Mouse (Mus musculus): ENCODE results near the gene Map4k1. TPM values are rescaled to one million over a fixed set of nuclear protein-coding genes. Genes with fewer than 3 reads are reported as not detected.

The Map4k1 gene
- polyA plus RNA-seq, 1 experiment from 2014 or later = 4.4 TPM

DNA sequence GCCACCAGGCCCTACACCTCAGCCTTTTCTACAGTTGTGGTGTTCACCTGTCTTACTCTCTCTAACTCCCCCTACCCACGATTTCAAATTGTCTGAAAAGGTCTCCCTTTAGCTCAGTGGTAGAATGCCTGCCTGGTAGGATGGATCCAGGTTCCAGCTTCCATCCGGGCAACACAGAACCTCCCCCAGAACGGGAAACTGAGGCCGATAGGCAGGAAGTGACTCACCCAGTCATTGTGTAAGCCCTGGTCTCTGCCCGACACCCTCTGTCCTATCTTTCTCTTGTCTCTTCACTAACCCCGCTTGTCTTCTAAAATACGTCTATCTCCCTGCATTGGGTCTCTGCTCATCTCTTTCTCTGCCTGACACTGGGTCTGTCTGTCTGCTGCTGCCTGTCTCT is 3.4 kb downstream of the Map4k1 start:
- Histone ChIP-seq H3K9me3 (replicated peaks) (no peaks in the 10 kb centered on the region), H3K27me3 (no peaks in the 10 kb centered on the region), H3K4me2 (no peak overlapping the region), H3K36me3 (ENCODE audit: poor library complexity, severe bottlenecking) (no peaks in the 10 kb centered on the region), H3K9ac (no peak overlapping the region), H3K27ac (no peak overlapping the region), H3K4me1 (peaks cover 22% of the 10 kb centered on the region), H3K4me3 (no peak overlapping the region)
- no peak for ATAC-seq
- WGBS = 87% methylated on average over 7 of the region's 7 CpGs

DNA sequence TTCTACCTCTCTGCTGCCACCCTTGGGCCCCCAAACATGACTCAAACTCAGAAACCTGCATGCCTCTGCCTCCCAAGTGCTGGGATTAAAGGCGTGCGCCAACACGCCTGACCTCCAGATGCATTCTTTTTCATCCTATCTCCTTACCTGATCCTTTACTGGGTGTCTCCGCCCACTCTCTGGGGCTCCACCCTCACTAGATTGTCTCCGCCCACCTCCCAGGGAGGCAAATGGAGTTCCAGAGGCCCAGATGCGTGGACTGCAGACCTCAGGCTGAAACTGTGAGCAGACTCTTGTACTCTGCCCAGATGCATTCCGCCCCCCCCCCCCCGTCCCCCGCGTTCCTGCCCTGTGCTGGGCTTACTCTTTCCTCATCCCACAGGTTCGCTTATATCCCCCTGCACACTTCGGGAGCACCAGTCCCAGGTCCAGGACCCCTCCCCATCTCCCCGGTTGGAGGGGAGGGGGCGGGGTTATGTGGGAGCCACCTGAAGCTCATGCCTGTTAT is 9.0 kb downstream of the Map4k1 start:
- Histone ChIP-seq H3K9me3 (replicated peaks) (no peaks in the 10 kb centered on the region), H3K27me3 (no peaks in the 10 kb centered on the region), H3K9ac (no peak overlapping the region), H3K36me3 (ENCODE audit: poor library complexity, severe bottlenecking) (no peaks in the 10 kb centered on the region), H3K27ac (no peak overlapping the region), H3K4me1 (no peaks in the 10 kb centered on the region), H3K4me2 (no peak overlapping the region), H3K4me3 (no peak overlapping the region)
- WGBS = 59% methylated on average over 13 of the region's 14 CpGs
- no peak for ATAC-seq

- ATAC-seq = no peak
These were observed 9.8 kb downstream of the Map4k1 start for GRCm38 (mm10) chr7:28991616-28992015.

GRCm38 (mm10) chr7:28992997-28993396 is 11.1 kb downstream of the Map4k1 start:
- H3K9ac ChIP-seq = no peak overlapping the region
- no peak overlapping the region for H3K27ac ChIP-seq
- WGBS = 92% methylated on average over 3 of the region's 3 CpGs
- no peaks in the 10 kb centered on the region for H3K4me1 ChIP-seq
- H3K27me3 ChIP-seq = no peaks in the 10 kb centered on the region
- H3K4me3 ChIP-seq = no peak overlapping the region
- no peak for ATAC-seq
- H3K4me2 ChIP-seq = no peak overlapping the region
- H3K36me3 ChIP-seq (ENCODE audit: poor library complexity, severe bottlenecking) = no peaks in the 10 kb centered on the region
- no peaks in the 10 kb centered on the region for H3K9me3 ChIP-seq (replicated peaks)

More at GRCm38 (mm10) chr7:28991616-28992015, 9.8 kb downstream of the Map4k1 start:
- Histone ChIP-seq H3K27me3 (no peaks in the 10 kb centered on the region), H3K4me2 (no peak overlapping the region), H3K4me3 (no peak overlapping the region), H3K27ac (no peak overlapping the region), H3K4me1 (no peaks in the 10 kb centered on the region), H3K9me3 (replicated peaks) (no peaks in the 10 kb centered on the region), H3K36me3 (ENCODE audit: poor library complexity, severe bottlenecking) (no peaks in the 10 kb centered on the region), H3K9ac (no peak overlapping the region)
- WGBS = 70% methylated on average over 5 of the region's 5 CpGs

- WGBS = 84% methylated on average over 3 of the region's 3 CpGs
- Histone ChIP-seq H3K36me3 (ENCODE audit: poor library complexity, severe bottlenecking) (no peaks in the 10 kb centered on the region), H3K27me3 (no peaks in the 10 kb centered on the region), H3K9ac (no peak overlapping the region), H3K9me3 (replicated peaks) (no peaks in the 10 kb centered on the region), H3K4me1 (no peaks in the 10 kb centered on the region), H3K4me2 (no peak overlapping the region), H3K27ac (no peak overlapping the region), H3K4me3 (no peak overlapping the region)
- no peak for ATAC-seq
These were observed 11.6 kb downstream of the Map4k1 start for GRCm38 (mm10) chr7:28993402-28993801.

DNA sequence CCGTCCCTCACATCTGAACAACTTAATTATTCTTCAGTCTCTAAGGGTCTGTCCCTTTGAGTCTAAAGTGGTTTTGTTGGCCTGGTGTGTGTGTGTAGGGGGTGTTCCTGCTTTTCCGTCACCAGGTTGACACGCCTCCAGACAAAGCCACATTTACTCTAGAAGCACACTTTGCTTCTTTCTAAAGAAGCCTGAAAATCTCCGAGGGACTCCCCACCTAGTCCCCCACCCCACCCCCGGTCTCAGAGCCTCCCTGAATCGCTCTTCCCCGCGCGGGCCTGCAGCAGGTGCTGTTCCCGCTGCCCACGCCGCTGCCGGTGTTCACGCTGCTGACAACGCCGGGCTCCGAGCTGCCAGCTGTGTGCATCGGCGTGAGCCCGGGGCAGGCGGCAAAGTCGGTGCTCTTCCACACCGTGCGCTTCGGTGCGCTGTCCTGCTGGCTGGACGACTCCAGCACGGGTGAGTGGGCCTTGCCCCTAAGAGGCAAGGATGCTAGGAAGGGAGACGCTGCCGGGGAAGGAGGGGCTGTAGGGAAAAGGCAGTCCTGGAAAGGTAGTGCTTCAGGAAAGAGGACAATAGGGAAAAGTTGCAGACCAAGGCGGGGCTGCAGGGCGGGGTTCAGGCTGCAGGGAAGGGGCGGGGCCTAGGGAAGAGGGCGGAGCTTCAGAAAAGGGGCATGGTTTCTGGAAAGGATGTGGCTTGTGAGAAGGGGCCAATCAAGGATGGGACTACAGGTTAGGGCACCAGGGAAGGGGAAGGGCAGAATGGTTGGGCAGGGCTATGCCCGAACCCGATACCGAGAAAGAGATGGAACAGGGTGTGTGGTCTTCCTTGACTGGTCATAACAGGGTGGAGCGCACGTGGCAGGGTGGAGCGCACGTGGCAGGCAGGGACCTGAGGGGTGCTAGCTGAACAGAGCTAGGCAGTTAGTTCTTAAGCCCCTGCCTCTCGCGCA is 19.1 kb downstream of the Map4k1 start:
- Histone ChIP-seq H3K4me1 (peaks cover 10% of the 10 kb centered on the region; the same call in 1 of the 2 replicates), H3K4me2 (peak overlapping the region; percentile 85), H3K27me3 (peaks cover 18% of the 10 kb centered on the region; the same call in 1 of the 2 replicates), H3K9ac (peak overlapping the region; percentile 68), H3K36me3 (ENCODE audit: poor library complexity, severe bottlenecking) (no peaks in the 10 kb centered on the region), H3K4me3 (peak overlapping the region; percentile 48), H3K27ac (0 out of 2 replicates have a peak overlapping the region, but pooled peaks have one; percentile 14), H3K9me3 (replicated peaks) (no peaks in the 10 kb centered on the region)
- WGBS = 7% methylated on average over 43 of the region's 43 CpGs
- peak; percentile 72 for ATAC-seq

DNA sequence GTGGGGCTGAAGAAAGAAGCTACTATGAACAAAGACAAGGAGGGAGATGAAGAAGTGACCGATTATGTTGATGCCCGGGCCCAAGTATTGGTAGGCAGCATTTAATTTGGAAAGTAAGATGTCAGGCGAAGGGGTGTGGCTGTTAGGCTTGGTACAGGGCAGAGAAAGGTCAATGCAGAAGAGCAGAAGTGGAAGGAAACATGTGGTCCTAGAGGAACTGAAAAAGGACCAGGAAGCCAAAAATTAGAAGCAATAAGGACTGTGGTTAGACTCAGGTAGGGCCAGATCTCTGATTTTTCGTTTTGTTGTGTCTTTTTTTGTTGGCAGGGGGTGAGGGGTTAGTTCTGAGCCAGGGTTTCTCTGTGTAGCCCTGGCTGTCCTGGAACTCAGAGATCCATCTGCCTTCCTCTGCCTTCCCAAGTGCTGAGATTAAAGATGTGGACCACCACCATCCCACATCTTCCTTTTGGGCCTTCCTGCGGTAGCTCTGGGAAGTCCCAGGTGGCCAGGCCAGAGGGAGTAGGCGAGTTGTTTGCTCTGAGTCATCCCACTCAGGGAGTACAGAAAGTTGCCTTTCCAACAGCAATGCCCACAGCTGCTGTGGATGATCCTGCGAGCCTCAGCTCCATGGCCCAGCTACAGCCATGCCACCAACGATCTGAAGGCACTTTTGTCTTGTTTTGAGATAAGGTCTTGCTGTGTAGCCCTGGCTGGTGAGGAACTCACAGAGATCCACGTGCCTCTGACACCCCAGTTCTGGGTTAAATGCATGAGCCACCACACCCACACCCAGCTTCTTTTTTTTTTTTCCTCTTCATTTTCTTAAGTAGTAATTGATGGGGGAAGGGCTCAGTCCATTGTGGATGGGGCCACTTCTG is 25.6 kb downstream of the Map4k1 start:
- Histone ChIP-seq H3K9me3 (replicated peaks) (no peaks in the 10 kb centered on the region), H3K27ac (no peak overlapping the region), H3K4me1 (no peaks in the 10 kb centered on the region), H3K4me3 (no peak overlapping the region), H3K9ac (no peak overlapping the region), H3K27me3 (0 out of 2 replicates have a peak, but pooled peaks cover under 1% of the 10 kb centered on the region), H3K4me2 (no peak overlapping the region), H3K36me3 (ENCODE audit: poor library complexity, severe bottlenecking) (no peaks in the 10 kb centered on the region)
- 82% methylated on average over 9 of the region's 9 CpGs for WGBS
- ATAC-seq = no peak

- no peaks in the 10 kb centered on the region for H3K27me3 ChIP-seq
- 95% methylated on average over 10 of the region's 10 CpGs for WGBS
- no peak overlapping the region for H3K9ac ChIP-seq
These were observed 26.3 kb downstream of the Map4k1 start for GRCm38 (mm10) chr7:29008171-29008570.

DNA sequence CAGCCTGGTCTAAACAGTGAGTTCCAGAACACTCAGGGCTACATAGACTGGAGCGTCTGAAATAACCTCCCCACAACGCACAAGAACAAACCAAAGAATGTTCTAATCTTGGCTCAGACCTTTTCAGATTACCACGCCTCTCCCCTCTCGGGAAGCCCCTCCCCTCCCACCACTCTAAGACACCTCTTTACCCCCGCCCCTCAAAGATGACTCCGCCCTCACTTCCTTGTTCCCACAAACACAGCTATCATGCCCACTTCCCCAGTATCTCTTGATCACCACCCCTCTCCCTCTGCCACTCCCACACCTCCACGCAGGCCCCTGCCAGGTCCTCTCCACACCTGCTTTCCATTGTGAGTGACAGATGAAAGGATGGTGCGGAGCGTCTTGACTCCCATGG is 26.9 kb downstream of the Map4k1 start:
- Histone ChIP-seq H3K4me2 (no peak overlapping the region), H3K36me3 (ENCODE audit: poor library complexity, severe bottlenecking) (no peaks in the 10 kb centered on the region), H3K27ac (no peak overlapping the region), H3K9ac (no peak overlapping the region), H3K4me3 (no peak overlapping the region), H3K27me3 (no peaks in the 10 kb centered on the region), H3K4me1 (no peaks in the 10 kb centered on the region), H3K9me3 (replicated peaks) (no peaks in the 10 kb centered on the region)
- WGBS = 86% methylated on average over 9 of the region's 9 CpGs
- ATAC-seq = no peak

More at GRCm38 (mm10) chr7:29008171-29008570, 26.3 kb downstream of the Map4k1 start:
- Histone ChIP-seq H3K36me3 (ENCODE audit: poor library complexity, severe bottlenecking) (no peaks in the 10 kb centered on the region), H3K4me3 (no peak overlapping the region), H3K4me2 (no peak overlapping the region), H3K9me3 (replicated peaks) (no peaks in the 10 kb centered on the region), H3K4me1 (no peaks in the 10 kb centered on the region), H3K27ac (no peak overlapping the region)
- no peak for ATAC-seq

DNA sequence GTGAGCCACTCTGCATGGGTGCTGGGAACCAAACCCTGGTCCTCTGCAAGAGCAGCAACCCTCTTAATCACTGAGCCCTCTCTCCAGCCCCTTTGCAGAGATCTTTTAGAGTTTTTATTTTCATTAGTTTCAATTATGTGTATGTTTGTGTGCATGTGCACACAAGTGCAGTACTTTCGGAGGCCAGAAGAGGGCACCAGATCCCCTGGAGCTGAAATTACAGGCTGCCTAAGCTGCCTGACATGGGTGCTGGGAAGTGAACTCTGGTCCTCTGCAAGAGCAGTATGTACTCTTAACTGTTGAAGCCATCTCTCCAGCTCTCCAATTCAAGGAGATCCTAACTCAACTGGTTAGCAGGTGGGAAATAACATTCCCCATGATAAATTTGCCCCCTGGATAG is 33.1 kb downstream of the Map4k1 start:
- Histone ChIP-seq H3K9ac (no peak overlapping the region), H3K9me3 (replicated peaks) (peaks cover 6% of the 10 kb centered on the region; the same call in 1 of the 2 replicates), H3K27me3 (peaks cover 28% of the 10 kb centered on the region), H3K4me3 (no peak overlapping the region), H3K4me1 (peaks cover 8% of the 10 kb centered on the region), H3K27ac (no peak overlapping the region), H3K4me2 (no peak overlapping the region), H3K36me3 (ENCODE audit: poor library complexity, severe bottlenecking) (no peaks in the 10 kb centered on the region)
- ATAC-seq = no peak
- WGBS = 94% methylated on average over 1 of the region's 1 CpGs

DNA sequence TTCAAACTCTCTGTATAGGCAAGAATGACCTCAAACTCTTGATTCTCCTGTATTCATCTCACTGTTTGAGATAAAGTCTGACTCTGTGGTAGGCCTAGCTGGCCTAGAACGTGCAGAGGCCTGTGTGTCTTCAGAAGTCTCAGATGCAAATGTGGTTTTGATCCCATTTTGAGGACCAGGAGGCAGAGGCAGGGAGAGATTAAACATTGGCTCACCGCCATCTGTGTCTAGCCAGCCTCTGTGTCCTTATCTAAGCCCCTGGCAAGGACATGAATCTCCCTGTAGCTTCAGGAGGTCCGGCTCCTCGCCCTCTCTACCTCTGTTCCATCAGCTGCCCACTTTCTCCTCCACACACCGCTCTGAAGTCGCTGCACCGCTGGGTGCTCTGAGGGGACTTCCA is 34.6 kb downstream of the Map4k1 start:
- peaks cover 8% of the 10 kb centered on the region for H3K4me1 ChIP-seq
- peaks cover 43% of the 10 kb centered on the region for H3K27me3 ChIP-seq
- peaks cover 6% of the 10 kb centered on the region; the same call in 1 of the 2 replicates for H3K9me3 ChIP-seq (replicated peaks)
- ATAC-seq = no peak
- H3K36me3 ChIP-seq (ENCODE audit: poor library complexity, severe bottlenecking) = no peaks in the 10 kb centered on the region
- WGBS = 79% methylated on average over 7 of the region's 7 CpGs
- no peak overlapping the region for H3K27ac ChIP-seq
- H3K4me2 ChIP-seq = no peak overlapping the region
- H3K4me3 ChIP-seq = no peak overlapping the region
- H3K9ac ChIP-seq = no peak overlapping the region

- Histone ChIP-seq H3K4me2 (no peak overlapping the region), H3K4me3 (no peak overlapping the region), H3K4me1 (peaks cover 8% of the 10 kb centered on the region), H3K36me3 (ENCODE audit: poor library complexity, severe bottlenecking) (no peaks in the 10 kb centered on the region), H3K9me3 (replicated peaks) (peaks cover 6% of the 10 kb centered on the region; the same call in 1 of the 2 replicates), H3K9ac (no peak overlapping the region), H3K27me3 (peaks cover 43% of the 10 kb centered on the region), H3K27ac (no peak overlapping the region)
- WGBS = 86% methylated on average over 7 of the region's 7 CpGs
- ATAC-seq = no peak
These were observed 35.4 kb downstream of the Map4k1 start for GRCm38 (mm10) chr7:29017222-29017621.
